20 mouse cellular contexts compared by ENCODE assay signal in genomic region chr16:90096011-90096410, GRCm38 (mm10). TPM values are rescaled to one million over a fixed set of nuclear protein-coding genes. Genes with fewer than 3 reads are reported as not detected.
DNase-seq lines count a peak whose midpoint lies in the region; TF ChIP-seq lines count a peak whose summit lies in the region.
"Had no signal": no experiment of that assay in that cellular context is flagged by ENCODE, and none has a peak within 500 bp of the region (broad histone marks: within the 10 kb centered on the region; RNA-seq: fewer than 3 reads in every experiment).

No protein-coding gene starts in this region.

- H3K27me3 ChIP-seq in testis, adult 2 months (ENCODE audit: control insufficient read depth, insufficient read depth, low read length): no peaks in the 10 kb centered on the region
- H3K27me3 ChIP-seq: embryonic facial prominence, embryonic 13.5 days; embryonic facial prominence, embryonic 15.5 days; forebrain, embryonic 12.5 days; Patski had no signal

- DNase-seq in layer of hippocampus, adult 2 months (ENCODE audit: low spot score in 2 of 2): no peak
- DNase-seq in layer of hippocampus, adult 8-10 months (ENCODE audit: low spot score in 2 of 2): no peak
- no peak for DNase-seq in testis, postnatal 10 days (ENCODE audit: low spot score)
- peak; percentile 21 for DNase-seq in testis, postnatal 14 days (ENCODE audit: low spot score)
- no peak for DNase-seq in Muller cell, postnatal 12 days (ENCODE audit: inconsistent ontology term)
- DNase-seq: adrenal gland, adult 8-10 months; adrenal gland, postnatal 14 days; cerebellum, adult 11-12 months; cerebellum, adult 2 months; cerebellum, adult 9-10 months; cerebellum, postnatal 10 days; cerebellum, postnatal 25 days; embryo, embryonic 11 days had no signal

- peaks cover 2% of the 10 kb centered on the region for H3K4me1 ChIP-seq in testis, adult 2 months (ENCODE audit: control insufficient read depth, insufficient read depth, low read length)

- H3K27ac ChIP-seq in layer of hippocampus, adult 2 months: peak overlapping the region; percentile 8; the same call in 1 of the 2 replicates
- H3K27ac ChIP-seq in testis, adult 2 months (ENCODE audit: control insufficient read depth, insufficient read depth, low read depth, low read length): 0 out of 2 replicates have a peak overlapping the region, but pooled peaks have one; percentile 15
- H3K27ac ChIP-seq: forebrain, embryonic 10.5 days; forebrain, embryonic 12.5 days had no signal

- TF ChIP-seq POLR2A in testis, adult 2 months (IDR thresholded peaks at IDR 0.05; ENCODE audit: control insufficient read depth, low read depth, low read length): no peak

- no peak for TF ChIP-seq CTCF in layer of hippocampus, adult 2 months (conservative IDR thresholded peaks at IDR 0.05)
- TF ChIP-seq CTCF in testis, adult 2 months (IDR thresholded peaks at IDR 0.05; ENCODE audit: control insufficient read depth, insufficient read depth, insufficient replicate concordance, low read depth, low read length): no peak

- H3K36me3 ChIP-seq in testis, adult 2 months (ENCODE audit: control insufficient read depth, insufficient read depth, low read length): no peaks in the 10 kb centered on the region
- H3K36me3 ChIP-seq: embryonic facial prominence, embryonic 13.5 days; embryonic facial prominence, embryonic 15.5 days; forebrain, embryonic 12.5 days had no signal

- no peak overlapping the region for H3K4me3 ChIP-seq in layer of hippocampus, adult 2 months
- H3K4me3 ChIP-seq in testis, adult 2 months (ENCODE audit: control insufficient read depth, low read depth, low read length): no peak overlapping the region
- H3K4me3 ChIP-seq: embryonic facial prominence, embryonic 13.5 days; embryonic facial prominence, embryonic 15.5 days; erythroblast, embryonic 14.5 days; forebrain, embryonic 10.5 days; forebrain, embryonic 12.5 days had no signal

RNA-seq across cellular contexts. Expression of gene Tiam1, which starts 47.6 kb away (rescaled TPM):
- total RNA-seq in layer of hippocampus, adult 2 months (2021): 100 to 1,000 TPM; 124 to 125 TPM
- 100 to 1,000 TPM; 103 to 125 (median 116) TPM for total RNA-seq in layer of hippocampus, adult 8-10 months (2022)
- 6.6 and 9.6 TPM in 2 replicates for polyA plus RNA-seq in testis, adult 2 months (2012; rRNA removed)
